Mouse (Mus musculus): ENCODE measurements around the gene Oard1. TPM values are rescaled to one million over a fixed set of nuclear protein-coding genes. Genes with fewer than 3 reads are reported as not detected.

Oard1 gene
- total RNA-seq, 2 experiments from 2014 or later: 11.7 to 13.4 TPM

- no peak for DNase-seq (ENCODE audit: low spot score in 2 of 2)
These were observed 24.0 kb downstream of the Oard1 start for GRCm38 (mm10) chr17:48433689-48434330.

GRCm38 (mm10) chr17:48434479-48434878, 24.7 kb downstream of the Oard1 start:
- DNase-seq (ENCODE audit: low spot score in 2 of 2): no peak

- DNase-seq (ENCODE audit: low spot score in 2 of 2): no peak
These were observed 26.7 kb downstream of the Oard1 start for GRCm38 (mm10) chr17:48436487-48436886.

- peak in 1 of 2 experiments; percentile 51 for DNase-seq (ENCODE audit: low spot score in 2 of 2)
These were observed 27.7 kb downstream of the Oard1 start for GRCm38 (mm10) chr17:48437421-48437911.

GRCm38 (mm10) chr17:48442745-48443457, 33.1 kb downstream of the Oard1 start:
- no peak for DNase-seq (ENCODE audit: low spot score in 2 of 2)

- DNase-seq (ENCODE audit: low spot score in 2 of 2): no peak
These were observed 33.8 kb downstream of the Oard1 start for GRCm38 (mm10) chr17:48443542-48444145.

GRCm38 (mm10) chr17:48447675-48448074, 37.9 kb downstream of the Oard1 start:
- DNase-seq (ENCODE audit: low spot score in 2 of 2): no peak

GRCm38 (mm10) chr17:48450666-48451352, 41.0 kb downstream of the Oard1 start:
- DNase-seq (ENCODE audit: low spot score in 2 of 2): no peak

- no peak for DNase-seq (ENCODE audit: low spot score in 2 of 2)
These were observed 41.5 kb downstream of the Oard1 start, which contains the start of gene Tspo2 for GRCm38 (mm10) chr17:48451353-48451675. TSS of gene Tspo2 (minus strand) at chr17:48451522.

GRCm38 (mm10) chr17:48451753-48452444, 42.1 kb downstream of the Oard1 start:
- no peak for DNase-seq (ENCODE audit: low spot score in 2 of 2)

GRCm38 (mm10) chr17:48453489-48453888, 43.7 kb downstream of the Oard1 start:
- DNase-seq (ENCODE audit: low spot score in 2 of 2): no peak

GRCm38 (mm10) chr17:48454190-48454589, 44.4 kb downstream of the Oard1 start:
- no peak for DNase-seq (ENCODE audit: low spot score in 2 of 2)

- DNase-seq (ENCODE audit: low spot score in 2 of 2): no peak
These were observed 44.9 kb downstream of the Oard1 start, which contains the start of gene Unc5cl for GRCm38 (mm10) chr17:48454688-48455087. TSS of gene Unc5cl (plus strand) at chr17:48454901.

- no peak for DNase-seq (ENCODE audit: low spot score in 2 of 2)
These were observed 46.1 kb downstream of the Oard1 start for GRCm38 (mm10) chr17:48455955-48456354.

GRCm38 (mm10) chr17:48457971-48458653, 48.3 kb downstream of the Oard1 start:
- no peak for DNase-seq (ENCODE audit: low spot score in 2 of 2)

- DNase-seq (ENCODE audit: low spot score in 2 of 2): no peak
These were observed 52.3 kb downstream of the Oard1 start for GRCm38 (mm10) chr17:48462096-48462495.

GRCm38 (mm10) chr17:48463391-48463790, 53.6 kb downstream of the Oard1 start:
- DNase-seq (ENCODE audit: low spot score in 2 of 2): no peak

All from gastrocnemius, postnatal 4 days (tissue).